Mouse (Mus musculus) myocyte (in vitro differentiated cells): ENCODE results near the gene Wdr63.

ENCODE experiments used
- CEBPB ChIP-seq: IDR thresholded peaks from 2 replicates; pipeline ENCODE4 v1.6.1; 2011; ENCODE audit warnings: mild to moderate bottlenecking, moderate library complexity; ENCODE audit not compliant: poor library complexity, insufficient read depth, severe bottlenecking
- USF1 ChIP-seq: IDR thresholded peaks from one replicate; pipeline ENCODE4 v1.6.1; 2011; ENCODE audit warnings: low read depth, mild to moderate bottlenecking, control low read depth, moderate library complexity

GRCm38 (mm10) chr3:146146131-146146530, 38.2 kb upstream of the Wdr63 start:
- TF ChIP-seq USF1 (no peak), CEBPB (no peak)
